Mouse (Mus musculus) thymus, postnatal 25 days (tissue): Measurements from ENCODE around the gene Arhgap22.

Experiments used
- DNase-seq: peaks from one replicate; pipeline ENCODE4 v3.0.0; 2022

The Arhgap22 gene

DNA sequence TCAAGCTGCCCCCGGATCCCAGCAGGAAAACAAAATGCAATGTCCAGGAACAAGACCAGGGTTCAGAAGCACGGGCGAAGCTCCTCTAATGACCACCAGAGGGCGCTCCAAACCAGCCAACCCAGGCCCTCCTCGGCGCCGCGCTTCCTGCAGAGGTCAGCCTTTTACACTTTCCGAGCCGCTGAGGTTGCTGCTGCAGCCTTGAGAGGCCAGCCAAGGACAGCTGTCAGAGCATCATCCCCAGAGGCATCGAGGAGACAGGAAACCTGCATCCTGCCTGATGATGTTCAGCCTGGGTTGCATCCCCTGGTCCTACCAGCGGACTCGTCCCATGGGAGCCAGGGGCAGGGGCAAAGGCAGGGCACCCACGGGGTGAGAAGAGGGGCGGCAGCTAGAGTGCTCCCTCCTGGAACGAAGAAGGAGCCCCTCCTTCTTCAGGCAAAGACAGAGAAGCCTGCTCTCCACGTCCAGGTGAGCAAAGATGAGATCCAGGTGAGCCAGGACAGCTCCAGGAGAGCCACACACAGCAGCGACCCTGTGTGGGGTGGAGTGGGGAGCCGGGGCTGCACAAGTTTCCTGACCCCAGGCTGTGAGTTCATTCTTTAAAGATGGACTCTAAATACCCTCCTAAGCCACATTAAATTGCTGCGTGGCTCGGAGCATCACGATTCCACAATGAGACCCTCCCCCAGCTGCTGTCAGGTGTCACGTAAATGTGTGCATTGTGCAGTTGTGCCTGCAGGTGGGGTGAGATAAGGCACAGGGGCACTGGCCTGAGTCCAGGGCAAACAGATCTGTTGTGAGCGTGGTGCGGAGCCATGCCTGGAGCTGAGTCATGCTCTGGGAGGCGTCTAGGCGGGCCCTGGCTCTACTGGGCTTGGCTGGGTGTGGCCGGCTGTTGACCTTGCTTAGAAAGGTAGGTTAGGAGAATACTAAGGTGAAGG lies at the start of gene Arhgap22:
Arhgap22 (plus strand) TSS at position 204 of the 944 bp plus-strand sequence.
- peak; percentile 69 for DNase-seq

DNA sequence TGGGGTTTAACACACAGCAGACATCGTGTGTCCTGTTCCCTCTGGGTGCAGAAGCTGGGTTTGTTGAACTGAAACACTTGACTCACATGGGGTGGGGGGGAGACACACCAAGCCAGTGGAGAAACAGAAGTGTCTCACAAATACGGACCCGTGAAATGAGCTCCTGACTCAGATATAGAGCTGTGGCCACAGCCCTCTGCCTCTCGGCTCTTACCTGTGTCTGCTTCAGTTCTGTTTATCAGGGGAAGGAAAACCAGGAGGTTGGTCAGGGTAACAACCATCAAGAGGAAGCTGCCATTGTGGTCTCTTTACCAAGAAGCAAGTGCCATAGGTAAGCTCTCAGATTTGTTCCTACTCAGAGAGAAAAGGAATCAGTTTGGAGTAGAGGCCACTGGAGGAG lies 45.1 kb upstream of the Arhgap22 start:
- DNase-seq, result no peak

DNA sequence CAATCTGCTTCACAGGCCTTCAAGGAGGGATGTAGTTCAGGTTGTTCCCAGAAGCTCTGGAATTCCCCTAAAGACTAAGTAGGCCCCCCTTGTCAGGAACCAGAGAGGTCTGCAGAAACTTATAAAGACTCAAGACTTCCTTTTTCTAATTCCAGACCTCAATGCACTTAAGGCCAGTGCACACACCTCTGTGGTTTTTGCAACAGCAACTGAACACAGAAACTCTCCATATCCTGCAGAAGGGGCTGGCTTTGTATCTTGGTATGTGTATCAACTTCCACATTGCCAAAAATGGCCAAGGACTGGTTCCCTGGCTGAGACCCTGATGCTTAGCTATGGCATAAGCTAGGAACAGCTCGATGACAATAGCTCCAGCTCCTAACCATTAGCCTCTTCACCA lies 41.9 kb upstream of the Arhgap22 start:
- no peak for DNase-seq

DNA sequence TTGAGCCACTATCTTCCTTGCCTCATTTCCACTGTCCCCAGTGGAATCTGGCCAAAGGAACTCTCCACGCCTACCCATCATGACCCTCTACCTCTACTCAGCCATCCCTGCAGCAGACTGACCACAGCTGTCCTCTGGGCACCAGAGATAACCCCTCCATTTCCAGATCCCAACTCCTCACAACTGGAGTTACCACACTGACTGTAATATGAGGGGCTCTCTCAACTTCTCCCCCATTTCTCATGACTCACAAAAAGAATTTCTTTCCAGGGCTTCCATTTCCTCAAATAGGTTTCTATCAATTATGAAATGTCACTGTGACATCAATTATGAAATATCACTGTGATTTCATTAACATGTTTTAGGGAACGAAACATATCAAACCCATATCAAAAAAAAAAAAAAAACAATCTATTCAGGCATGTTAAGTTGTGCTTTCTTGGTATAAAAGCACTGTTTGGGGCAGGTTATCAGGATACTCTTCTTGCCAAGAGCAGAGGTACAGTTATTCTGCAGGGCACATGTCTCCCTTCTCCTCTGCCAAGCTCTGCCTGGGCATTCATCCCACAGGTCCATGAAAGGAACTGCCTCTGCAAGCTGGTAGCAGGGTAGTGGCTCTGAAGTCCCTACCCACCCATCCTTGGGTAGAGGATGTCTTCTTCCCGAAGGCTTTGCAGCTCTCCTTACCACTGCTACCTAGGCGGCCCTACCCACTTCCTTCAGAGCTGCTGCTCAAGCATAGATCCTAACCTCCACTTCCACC lies 38.6 kb upstream of the Arhgap22 start:
- DNase-seq, result no peak

DNA sequence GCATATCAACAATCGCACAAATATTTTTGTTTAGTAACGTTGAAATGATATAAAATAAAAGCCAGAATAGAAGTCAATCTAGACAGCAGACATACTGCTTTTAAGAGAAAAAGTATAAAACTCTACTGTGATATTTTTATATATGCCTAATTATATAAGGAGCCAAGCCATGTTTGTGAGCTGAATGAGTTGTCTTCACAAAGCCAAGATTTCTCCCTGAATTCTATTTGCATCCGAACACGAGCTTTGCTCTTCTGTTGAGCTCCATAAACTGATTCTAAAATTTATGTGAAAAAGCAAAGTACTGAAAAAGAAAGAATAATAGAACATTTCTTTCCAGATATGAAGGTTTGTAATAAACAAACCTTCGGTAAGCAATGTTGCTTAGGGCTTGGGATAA lies 33.7 kb upstream of the Arhgap22 start:
- no peak for DNase-seq

DNA sequence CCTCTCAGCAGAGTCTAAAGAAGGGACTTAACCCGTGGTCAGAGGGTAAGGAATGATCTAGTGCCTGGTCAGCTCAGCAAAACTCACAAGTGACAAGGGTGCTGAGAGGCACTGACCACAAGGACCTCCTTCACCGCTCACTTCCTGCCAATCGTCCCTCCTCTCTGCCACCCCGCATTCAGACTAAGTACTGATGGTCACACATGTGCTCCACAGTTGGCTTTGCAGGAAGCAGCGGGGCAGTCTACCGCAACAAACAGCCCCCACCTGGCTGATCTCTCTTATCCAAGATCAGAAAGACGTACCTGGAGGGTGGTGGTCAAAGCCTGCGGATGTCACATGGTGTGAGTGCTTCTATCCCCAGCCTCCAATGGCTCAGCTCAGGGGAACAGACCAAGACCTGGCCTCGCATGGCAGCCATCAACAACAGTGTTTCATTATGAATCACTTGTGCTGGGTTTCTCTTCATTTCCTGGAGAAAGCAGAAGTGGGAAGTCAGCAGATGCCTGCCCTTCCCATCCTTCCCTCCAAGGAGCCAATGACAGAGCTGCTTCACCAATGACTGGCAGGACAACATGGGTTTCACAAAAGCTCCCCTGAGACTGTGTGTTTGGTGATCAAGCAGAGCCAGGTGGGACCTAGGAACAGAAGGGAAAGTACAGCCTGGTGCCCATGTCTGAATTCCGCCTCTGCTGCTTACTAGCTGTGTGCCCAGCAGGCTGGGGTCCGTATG lies 28.6 kb upstream of the Arhgap22 start, which contains the start of gene Wdfy4:
Wdfy4 (minus strand) TSS at position 441 of the 733 bp plus-strand sequence.
- DNase-seq, result peak; percentile 13

DNA sequence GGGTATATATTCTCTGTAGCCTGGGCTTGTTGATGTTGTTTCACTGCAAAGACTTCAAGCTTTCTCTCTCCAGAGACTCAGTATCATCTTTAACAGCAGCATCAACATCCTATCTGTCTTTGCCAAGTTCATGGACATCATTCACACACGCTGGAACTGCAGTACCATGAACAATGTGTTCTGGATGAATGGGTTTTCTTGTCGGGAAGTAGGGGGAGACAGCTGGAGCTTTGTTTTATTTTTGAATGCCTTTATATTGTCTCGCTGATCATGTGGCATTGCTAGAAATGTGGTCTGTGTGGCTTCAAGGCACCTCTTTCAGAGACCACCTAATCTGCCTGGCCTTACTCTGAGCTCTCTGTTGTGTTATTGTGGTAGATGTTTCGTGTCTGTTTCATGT lies 26.6 kb upstream of the Arhgap22 start:
- DNase-seq, result no peak

DNA sequence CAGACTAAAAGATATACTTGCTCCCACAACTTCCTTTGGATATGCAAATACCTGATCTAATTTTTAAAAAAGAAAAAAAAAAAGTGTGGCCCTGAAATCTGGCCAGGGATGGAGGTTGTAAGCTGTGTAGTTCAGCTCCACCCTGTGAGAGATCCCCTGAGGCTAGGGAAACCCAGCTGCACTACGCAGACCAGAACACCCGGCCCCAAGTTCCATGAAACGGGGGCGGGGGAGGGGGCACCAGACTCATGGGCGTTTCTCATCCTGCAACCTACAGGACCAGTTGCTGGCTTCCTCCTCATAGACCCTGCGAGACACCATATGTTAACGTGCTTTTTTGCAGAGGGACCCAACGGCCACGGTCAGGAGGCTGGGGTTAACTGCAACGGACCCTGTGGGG lies 24.6 kb upstream of the Arhgap22 start:
- no peak for DNase-seq

DNA sequence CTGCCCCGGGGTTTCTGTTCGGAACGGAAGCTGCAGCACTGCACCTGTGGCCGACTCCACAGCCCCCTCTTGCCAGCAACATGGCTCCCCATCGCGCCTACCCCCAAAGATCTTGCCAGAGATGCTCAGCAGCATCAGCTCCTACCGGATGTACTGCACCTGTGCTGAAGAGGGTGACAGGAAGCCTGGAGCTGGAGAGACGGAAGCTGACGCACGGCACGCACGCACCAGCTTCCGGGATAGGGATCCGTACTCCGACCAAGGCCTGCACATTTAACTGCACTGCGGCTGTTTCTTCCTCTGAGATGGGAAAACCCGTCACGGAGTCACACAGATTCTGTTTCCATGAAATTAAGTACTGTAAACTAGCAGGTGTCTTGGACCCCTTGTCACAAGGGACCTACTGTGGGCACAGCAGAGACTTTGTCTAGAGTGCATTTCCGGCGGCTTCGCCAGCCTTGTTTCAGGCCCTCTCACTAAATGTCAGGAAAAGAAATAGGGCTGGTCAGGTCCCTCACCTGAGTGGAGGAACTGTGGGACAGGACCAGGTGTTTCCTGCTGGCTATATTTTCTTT lies 23.9 kb upstream of the Arhgap22 start:
- DNase-seq, result no peak

DNA sequence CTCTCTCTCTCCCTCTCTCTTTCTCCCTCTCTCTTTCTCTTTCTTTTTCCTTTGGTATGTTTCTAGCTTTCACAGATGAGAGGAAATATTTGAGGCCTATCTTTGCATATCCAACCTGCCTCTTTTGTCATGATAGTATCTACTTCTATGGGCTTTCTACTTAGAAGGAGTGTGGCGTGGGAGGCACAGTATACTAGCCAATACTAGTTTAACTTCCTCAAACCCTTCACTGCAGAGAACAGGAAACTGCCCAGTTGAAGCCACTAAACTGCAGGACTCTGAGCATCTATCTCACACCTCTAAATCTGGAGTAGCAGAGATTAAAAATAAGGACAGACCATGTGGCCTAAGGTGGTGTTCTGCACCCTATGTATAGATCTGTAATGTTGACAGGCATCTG lies 23.2 kb upstream of the Arhgap22 start:
- no peak for DNase-seq

DNA sequence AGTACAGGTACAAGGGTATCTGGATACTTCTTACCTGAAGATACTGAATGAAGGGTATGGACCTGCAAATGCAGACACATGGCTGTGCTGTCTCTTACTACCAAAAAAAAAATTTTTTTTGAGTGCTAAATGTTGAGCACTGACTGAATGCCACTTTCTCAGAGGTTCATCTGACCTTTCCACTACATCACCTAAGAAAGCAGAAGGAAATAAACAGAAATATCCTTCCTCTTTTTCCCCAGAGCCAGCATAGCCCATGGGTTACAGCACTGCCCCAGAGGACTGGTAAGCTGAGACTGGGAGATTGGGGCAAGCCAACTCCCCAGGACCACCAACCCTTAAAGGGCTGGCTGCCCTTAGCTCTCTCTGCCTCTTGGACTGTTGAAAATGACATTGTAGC lies 20.1 kb upstream of the Arhgap22 start:
- no peak for DNase-seq

DNA sequence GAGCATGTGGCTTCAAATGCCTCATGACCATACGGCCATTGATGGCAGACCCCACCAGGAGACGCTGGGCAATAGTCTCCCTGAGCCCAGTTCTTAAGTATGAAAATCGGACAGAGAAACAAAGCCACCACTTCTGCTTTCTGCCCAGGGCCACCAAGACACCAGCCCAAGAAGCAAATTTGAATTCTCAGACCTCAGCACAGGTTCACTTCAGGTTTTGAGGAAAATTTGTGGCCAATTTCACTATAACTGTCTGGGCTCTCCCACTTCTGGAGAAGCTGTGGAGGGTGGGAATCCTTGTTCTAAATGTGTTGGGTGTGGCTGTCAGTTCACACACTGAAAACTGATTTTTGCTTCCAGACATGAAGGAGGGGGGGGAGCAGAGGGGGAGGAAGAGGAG lies 19.6 kb upstream of the Arhgap22 start:
- DNase-seq, result no peak

DNA sequence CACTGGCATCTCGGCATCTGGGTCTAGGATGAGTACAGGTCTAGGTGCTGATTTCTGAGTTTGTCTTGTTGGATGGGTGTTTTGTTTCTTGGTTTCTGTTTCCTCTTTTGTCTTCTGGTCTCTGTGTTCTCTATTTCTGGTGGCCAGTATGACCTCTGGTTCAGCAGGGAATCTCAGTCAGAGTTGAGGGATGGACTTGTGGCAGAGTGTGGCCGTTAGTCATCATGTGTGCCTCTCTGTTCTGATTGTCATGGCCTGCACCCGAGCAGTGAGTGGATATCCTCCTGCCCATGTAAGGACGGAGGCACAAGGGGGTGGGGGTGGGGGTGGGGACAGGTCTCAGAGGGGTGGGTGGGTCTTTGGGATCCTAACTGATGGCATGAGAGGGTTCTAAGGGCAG lies 11.7 kb upstream of the Arhgap22 start:
- no peak for DNase-seq

DNA sequence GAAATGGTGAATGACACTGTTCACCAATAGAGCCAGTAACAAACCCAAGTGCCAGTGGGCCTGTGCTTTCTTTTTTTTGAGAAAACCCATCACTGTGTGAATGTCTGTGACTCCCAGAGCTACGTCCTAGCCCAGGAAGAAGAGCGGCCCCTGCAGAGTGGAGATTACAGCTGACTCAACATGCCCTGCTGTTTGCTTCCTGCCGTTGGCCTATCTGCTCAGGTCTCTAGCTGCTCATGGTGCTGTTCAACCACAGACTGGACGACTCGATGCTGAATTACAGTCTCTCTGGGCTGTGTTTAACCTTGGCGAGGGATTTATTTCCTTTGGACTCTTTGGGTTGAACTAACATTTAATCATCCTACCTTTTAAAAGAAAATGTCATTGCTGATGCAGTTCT lies 10.9 kb upstream of the Arhgap22 start:
- DNase-seq, result no peak

DNA sequence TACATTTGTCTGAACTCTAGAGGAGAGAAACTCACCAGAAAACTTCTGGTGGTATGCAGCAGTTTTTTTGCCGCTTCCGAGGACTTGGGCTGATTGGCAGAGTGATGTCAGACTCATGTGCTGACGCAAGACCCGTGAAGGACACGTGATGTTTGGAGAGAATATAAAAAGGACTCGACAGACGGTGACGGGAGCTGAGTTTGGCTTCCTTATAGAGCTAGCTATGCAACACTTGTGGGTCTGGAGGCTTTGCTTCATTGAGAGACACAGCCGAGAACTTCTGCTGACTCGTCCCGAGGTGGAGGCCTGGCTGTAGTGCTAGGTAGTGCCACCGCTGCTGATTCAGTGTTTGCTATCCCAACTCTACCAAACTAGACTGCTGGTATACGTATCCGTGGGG lies 10.0 kb upstream of the Arhgap22 start:
- no peak for DNase-seq

DNA sequence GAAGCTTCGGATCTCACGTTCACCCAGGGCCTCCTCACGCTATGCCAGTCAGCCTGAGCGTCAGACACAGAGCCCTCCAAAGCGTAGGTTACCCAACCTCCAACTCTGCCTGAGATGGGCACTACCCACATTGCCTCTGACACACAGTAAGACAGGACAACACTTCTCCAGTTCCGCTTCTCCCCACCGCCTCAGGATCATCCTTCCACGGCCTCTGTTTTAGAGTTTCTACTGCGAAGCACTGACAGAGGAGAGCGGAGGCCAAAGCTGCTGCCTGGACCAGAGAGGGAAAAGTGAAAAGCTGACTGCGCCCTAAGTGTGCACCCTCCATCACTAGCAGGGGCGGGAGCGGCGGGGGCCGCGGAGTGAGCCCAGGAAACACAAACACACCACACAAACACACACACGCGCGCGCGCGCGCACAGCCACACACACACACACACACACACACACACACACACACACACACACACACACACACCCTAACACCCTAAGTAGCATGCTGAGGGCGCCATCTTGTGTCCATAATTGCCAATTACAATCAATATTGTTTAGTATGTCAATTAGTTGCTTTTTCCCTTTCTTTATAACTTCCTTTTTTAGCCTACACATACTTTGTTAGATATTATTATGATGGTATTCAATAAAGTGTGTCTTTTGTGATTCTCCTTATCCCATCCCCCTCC lies 8.4 kb upstream of the Arhgap22 start:
- DNase-seq, result no peak

DNA sequence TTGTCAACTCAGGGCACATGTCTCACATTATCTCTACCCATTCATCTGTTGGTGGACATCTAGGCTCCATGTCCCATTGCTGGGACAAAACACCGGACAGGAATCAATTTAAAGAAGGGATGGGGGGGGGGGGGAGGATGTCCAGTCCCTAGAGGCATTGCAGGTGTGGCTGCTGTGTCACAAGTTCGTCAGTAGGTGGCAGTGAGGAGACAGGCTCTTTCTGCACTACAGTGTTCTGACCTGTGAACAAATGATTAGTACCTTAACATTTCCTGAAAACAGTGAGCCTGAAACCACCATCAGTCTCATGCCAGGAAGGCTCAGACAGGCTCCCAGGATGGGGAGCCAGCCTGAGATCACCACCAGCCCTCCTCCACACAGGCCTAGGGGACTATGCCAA lies 6.8 kb upstream of the Arhgap22 start:
- DNase-seq, result peak; percentile 23

DNA sequence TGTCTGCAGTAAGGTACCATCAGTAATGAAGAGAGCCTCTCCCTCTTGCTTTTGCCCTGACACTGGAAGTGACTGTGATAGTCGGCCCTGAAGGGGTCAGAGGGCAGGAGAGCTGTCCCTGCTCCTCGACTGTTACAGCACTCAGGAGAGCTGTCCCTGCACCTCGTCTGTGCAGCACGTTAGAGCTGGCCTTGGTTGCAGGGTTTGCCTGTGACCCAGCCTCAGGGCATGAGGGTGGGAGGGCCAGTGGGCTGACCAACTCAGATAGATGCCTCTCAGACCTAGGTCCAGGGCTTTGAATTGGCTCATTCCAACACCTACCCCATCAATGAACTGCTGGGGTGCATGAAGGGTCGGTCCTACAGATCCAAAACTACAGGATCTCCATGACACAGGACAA lies 5.5 kb upstream of the Arhgap22 start:
- DNase-seq, result no peak

DNA sequence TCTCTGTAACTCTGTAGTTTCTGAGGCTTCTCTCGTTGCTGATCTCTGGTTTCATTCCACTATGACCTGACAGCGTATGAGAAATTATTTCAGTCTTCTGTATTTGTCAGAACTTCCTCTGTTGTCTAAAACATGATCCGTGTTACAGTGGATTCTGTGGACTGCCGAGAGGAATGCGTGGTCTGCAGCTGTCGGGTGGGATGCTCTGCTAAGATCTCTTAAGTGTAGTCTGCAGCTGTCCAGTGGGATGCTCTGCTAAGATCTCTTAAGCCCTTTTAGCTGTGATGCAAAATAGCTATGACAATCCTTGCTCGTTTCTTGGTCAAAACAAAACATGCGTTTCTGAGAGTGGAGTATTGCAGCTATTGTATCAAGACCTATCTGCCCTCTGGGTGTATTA lies 3.0 kb upstream of the Arhgap22 start:
- no peak for DNase-seq

DNA sequence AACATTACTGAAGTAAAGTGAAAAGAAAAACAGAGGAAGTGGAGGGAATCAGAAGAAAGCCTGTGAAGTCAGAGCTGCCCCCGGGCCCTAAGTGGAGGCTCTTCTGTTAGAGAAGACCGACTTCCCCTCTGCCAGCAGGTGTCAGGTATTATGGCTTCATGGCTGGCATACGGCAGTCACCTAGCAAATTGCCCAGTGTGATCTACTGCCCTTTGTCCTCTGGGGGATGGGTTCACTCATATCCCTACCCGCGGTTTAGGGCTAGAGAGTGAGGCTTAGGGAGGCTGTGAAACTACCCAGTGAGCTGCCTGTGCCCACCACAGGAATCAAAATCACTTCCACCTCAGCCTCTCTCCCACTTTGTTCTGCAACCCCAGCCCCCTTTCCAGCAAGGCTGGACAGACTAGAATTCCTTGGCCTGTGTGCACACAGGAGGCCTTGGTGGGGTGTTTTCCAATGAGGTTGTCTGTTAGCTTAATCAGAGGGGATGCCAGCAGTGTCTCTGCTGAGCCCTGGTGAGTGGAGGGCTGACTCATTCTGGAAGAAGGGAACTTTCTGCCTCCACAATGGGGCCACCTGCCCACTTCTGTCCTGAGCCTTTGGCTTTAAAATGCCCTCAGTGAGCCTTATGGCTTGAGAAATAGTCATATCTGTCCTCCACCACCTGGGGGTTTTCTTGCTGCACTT lies 1.4 kb upstream of the Arhgap22 start:
- DNase-seq, result no peak

DNA sequence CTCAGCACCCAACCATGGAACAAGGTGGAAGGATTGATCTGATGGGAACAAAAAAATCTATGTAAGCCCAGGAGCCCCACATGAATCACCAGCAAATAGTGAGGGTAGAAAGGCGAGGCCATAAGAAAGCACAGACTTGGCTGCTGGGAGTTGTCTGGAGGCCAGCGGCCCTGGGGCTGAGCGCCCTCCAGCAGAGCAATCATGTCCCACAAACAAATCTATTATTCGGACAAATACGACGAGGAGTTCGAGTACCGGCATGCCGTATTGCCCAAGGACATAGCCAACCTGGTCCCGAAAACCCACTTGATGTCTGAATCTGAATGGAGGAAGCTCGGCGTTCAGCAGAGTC lies 892 bp upstream of the Arhgap22 start:
- no peak for DNase-seq

DNA sequence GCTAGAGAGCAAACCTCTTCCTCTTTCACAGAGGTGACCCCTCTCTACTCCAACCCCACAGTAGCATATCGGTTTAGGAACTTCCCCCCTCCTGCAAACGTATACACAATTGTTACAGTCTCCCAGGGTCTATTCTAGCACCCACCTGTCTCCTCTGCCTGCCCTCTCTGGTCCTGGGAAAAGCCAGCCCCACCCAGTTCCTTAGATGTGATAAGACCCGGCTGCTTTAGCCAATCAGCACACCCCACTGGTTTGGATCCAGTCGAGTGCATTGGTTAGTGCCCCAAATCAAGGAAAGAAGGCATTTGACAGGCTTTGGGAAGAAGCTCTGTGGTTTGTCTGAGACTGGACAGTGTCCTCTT lies 922 bp downstream of the Arhgap22 start:
- DNase-seq, result no peak
